Mouse (Mus musculus) heart, postnatal 0 days (tissue): Measurements from ENCODE around the gene Rab3c.

Source experiments
- CTCF ChIP-seq: IDR thresholded peaks from 2 replicates; pipeline ENCODE4 v1.5.1; 2016; ENCODE audit warnings: antibody characterized with exemption, control low read depth, low read depth
- EP300 ChIP-seq: IDR thresholded peaks from 2 replicates; pipeline ENCODE4 v1.6.1; 2016; ENCODE audit warnings: antibody characterized with exemption, low read depth

DNA sequence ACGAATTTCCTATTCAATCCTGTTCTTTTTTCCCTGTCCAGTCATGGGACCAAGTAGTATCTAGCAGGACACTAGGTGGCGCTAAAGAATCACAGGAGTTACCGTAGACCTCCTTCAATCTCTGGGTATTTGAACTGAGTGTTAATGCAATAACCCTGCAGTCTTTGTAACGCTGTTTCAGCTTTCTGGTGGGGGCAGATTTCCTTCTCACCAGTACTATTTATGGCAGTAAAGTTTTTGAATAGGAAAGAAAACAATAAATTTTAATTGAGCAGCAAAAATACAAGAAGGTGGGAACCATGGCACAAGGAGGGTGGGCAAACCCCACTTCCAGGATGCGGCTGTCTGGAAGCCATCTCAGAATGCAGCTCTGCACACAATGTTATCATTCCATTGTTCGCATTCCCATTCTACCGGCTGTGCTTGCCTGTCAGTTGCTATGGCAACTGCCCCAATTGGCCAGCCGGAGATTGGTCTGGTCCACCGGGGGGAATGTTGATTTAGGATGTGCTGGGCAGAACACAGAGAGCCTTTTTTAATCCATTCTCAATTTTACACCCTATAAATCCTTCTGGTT lies 217.9 kb downstream of the Rab3c start:
- peak; percentile 99 for TF ChIP-seq CTCF
- TF ChIP-seq EP300, result no peak
